ENCODE assay signal across 14 mouse cellular contexts in the genomic region with DNA sequence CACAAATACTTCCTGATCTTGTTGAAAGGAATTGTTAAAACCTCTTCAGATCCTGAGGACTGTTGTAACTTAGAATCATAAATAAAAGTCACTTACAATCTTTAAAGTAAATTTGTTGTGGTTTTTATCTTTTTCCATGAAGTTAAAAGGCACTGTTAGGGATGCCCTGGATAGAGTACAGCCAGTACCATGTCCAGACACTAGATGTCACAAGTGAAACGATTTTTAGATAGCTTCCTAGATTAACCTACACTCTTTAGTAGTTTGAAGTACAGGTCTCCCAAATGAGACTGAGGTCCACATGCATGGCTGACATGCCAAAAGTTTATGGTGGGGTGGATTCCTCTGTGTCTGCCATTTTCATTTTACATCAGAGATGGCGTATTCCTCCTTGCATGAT. TPM values are rescaled to one million over a fixed set of nuclear protein-coding genes. Genes with fewer than 3 reads are reported as not detected.
DNase-seq lines count a peak whose midpoint lies in the region; ATAC-seq and TF ChIP-seq lines count a peak whose summit lies in the region.
"Had no signal": no experiment of that assay in that cellular context is flagged by ENCODE, and none has a peak within 500 bp of the region (broad histone marks: within the 10 kb centered on the region; RNA-seq: fewer than 3 reads in every experiment).

No protein-coding gene starts in this region.

- H3K4me3 ChIP-seq in left cerebral cortex, adult 2 months = no peak overlapping the region
- no peak overlapping the region for H3K4me3 ChIP-seq in CH12.LX (replicated peaks in 1 of 3; ENCODE audit: low read depth in 2 of 3, low read length in 2 of 3, poor library complexity in 1 of 3)
- H3K4me3 ChIP-seq: embryonic facial prominence, embryonic 12.5 days; hindbrain, embryonic 12.5 days; midbrain, embryonic 12.5 days had no signal

- peak; percentile 65 for TF ChIP-seq RAD21 in CH12.LX (IDR thresholded peaks at IDR 0.05; ENCODE audit: low read depth, low read length)

- H3K27ac ChIP-seq in left cerebral cortex, adult 2 months = no peak overlapping the region
- no peak overlapping the region for H3K27ac ChIP-seq in CH12.LX (ENCODE audit: insufficient read depth, low read depth)
- H3K27ac ChIP-seq: embryonic facial prominence, embryonic 12.5 days; hindbrain, embryonic 12.5 days; midbrain, embryonic 12.5 days had no signal

- peaks cover 21% of the 10 kb centered on the region for H3K79me2 ChIP-seq in CH12.LX (replicated peaks; ENCODE audit: control insufficient read depth, extremely low read depth, insufficient read depth, poor library complexity, severe bottlenecking)

- TF ChIP-seq POLR2A in CH12.LX (IDR thresholded peaks at IDR 0.05; ENCODE audit: low read depth, low read length) = no peak

- dilution Hi-C loops in CH12.LX (cut with MboI; ENCODE audit: extremely low pct_ligation_motif_present, extremely low pct_unique_long_range_greater_than_20kb, low sequenced_read_pairs) = no loop called here

- no peak overlapping the region for H3K9ac ChIP-seq in CH12.LX (ENCODE audit: insufficient read depth, low read depth)
- H3K9ac ChIP-seq: embryonic facial prominence, embryonic 12.5 days; hindbrain, embryonic 12.5 days; midbrain, embryonic 12.5 days had no signal

- peak; percentile 40 for DNase-seq in embryo, embryonic 11 days
- no peak for DNase-seq in embryo, embryonic 9.5 days (ENCODE audit: extremely low spot score)
- DNase-seq in left cerebral cortex, adult 2 months (ENCODE audit: extremely low spot score in 1 of 2, low spot score in 2 of 2) = no peak
- no peak for DNase-seq in left cerebral cortex, postnatal 36 days (ENCODE audit: low spot score in 2 of 2)
- peak; percentile 45 for DNase-seq in CH12.LX (ENCODE audit: extremely low read depth)
- DNase-seq in embryo, embryonic 11.5 days (ENCODE audit: low read depth, low spot score) = peak; percentile 7
- DNase-seq in frontal cortex, postnatal 14 days (ENCODE audit: low spot score in 2 of 2) = no peak
- DNase-seq: heart, adult 18-20 months; kidney, postnatal 14 days had no signal

- H3K9me3 ChIP-seq in CH12.LX (replicated peaks; ENCODE audit: low read length) = no peaks in the 10 kb centered on the region
- H3K9me3 ChIP-seq: embryonic facial prominence, embryonic 12.5 days; hindbrain, embryonic 12.5 days; midbrain, embryonic 12.5 days had no signal

- peaks cover 0 to 4% of the 10 kb centered on the region in 2 experiments for H3K36me3 ChIP-seq in CH12.LX (replicated peaks in 1 of 2; ENCODE audit: control insufficient read depth in 1 of 2, insufficient read depth in 1 of 2, low read length in 1 of 2)
- H3K36me3 ChIP-seq: embryonic facial prominence, embryonic 12.5 days; hindbrain, embryonic 12.5 days; midbrain, embryonic 12.5 days had no signal

- peak; percentile 58 for TF ChIP-seq CTCF in left cerebral cortex, adult 2 months (IDR thresholded peaks at IDR 0.05)
- TF ChIP-seq CTCF in CH12.LX (conservative IDR thresholded peaks at IDR 0.05 in 1 of 2, IDR thresholded peaks at IDR 0.05 in 1 of 2; ENCODE audit: low read depth in 2 of 2, low read length in 2 of 2) = peak; percentile 26 to 71; a peak in 3 of 4 replicates

- no peak for ATAC-seq in megakaryocyte-erythroid progenitor cell, adult 5-6 weeks (replicated peaks; ENCODE audit: low FRiP score, low TSS enrichment, poor library complexity, severe bottlenecking)
- ATAC-seq: forebrain, embryonic 16.5 days had no signal

- in situ Hi-C loops in CH12.LX (cut with MboI; ENCODE audit: low pct_ligation_motif_present, low pct_unique_long_range_greater_than_20kb, low sequenced_read_pairs) = loop anchor here (25.0 kb wide), 1 partner anchor 1001 kb away; a partner anchor contains a TSS

- no peak for TF ChIP-seq EP300 in CH12.LX (IDR thresholded peaks at IDR 0.05; ENCODE audit: low read length)

- intact Hi-C loops in left cerebral cortex, adult 2 months (cut with DNase I) = loop anchor here (10.0 kb wide), 1 partner anchor 979 kb away; no protein-coding TSS in a partner anchor
- intact Hi-C loops in left cerebral cortex, postnatal 36 days (cut with DNase I) = no loop called here

- peaks cover 9% of the 10 kb centered on the region for H3K27me3 ChIP-seq in CH12.LX (replicated peaks)
- H3K27me3 ChIP-seq: embryonic facial prominence, embryonic 12.5 days; hindbrain, embryonic 12.5 days had no signal

- H3K4me2 ChIP-seq in CH12.LX (ENCODE audit: insufficient read depth, low read depth, poor library complexity, severe bottlenecking) = no peak overlapping the region
- H3K4me2 ChIP-seq: embryonic facial prominence, embryonic 12.5 days; hindbrain, embryonic 12.5 days; midbrain, embryonic 12.5 days had no signal

- peaks cover 2 to 23% of the 10 kb centered on the region in 2 experiments; a peak in 3 of 4 replicates for H3K4me1 ChIP-seq in CH12.LX (ENCODE audit: control insufficient read depth in 1 of 2, insufficient read depth in 2 of 2)

TF ChIP-seq in CH12.LX, 34 proteins besides CTCF, POLR2A, EP300 and RAD21:
- TF ChIP-seq TCF12 (IDR thresholded peaks at IDR 0.05; ENCODE audit: low read depth, low read length) (no peak), ELF1 (IDR thresholded peaks at IDR 0.05; ENCODE audit: low read depth, low read length) (0 out of 2 replicates have a peak, but pooled peaks have one; percentile 7), SMC3 (IDR thresholded peaks at IDR 0.05; ENCODE audit: low read depth, low read length) (peak; percentile 49)

RNA-seq across cellular contexts. Expression of a gene that starts 2.8 kb away (rescaled TPM):
- under 1 TPM; 0.23 to 0.35 TPM for total RNA-seq in left cerebral cortex, adult 2 months (2021)
- under 1 TPM; 0.25 TPM for total RNA-seq in left cerebral cortex, postnatal 36 days (2021)
- total RNA-seq in CH12.LX (2012; rRNA removed) (45.2 and 56.1 TPM in 2 replicates), CH12.LX (2014; rRNA removed) (72.8 and 77.1 TPM in 2 replicates)
- polyA plus RNA-seq in CH12.LX (2012; ENCODE audit: insufficient read length, low read depth) = 61.1 and 68.0 TPM in 2 replicates
- 19.2 and 28.0 TPM in 2 replicates for total RNA-seq in megakaryocyte-erythroid progenitor cell, adult 5-6 weeks (2014; fragmentation: Nextera tagmentation)
- total RNA-seq in megakaryocyte-erythroid progenitor cell, adult 5-6 weeks (2017) = 36.4 and 44.1 TPM in 2 replicates

RNA-seq across cellular contexts. Expression of a gene that starts 52.6 kb away (rescaled TPM):
- 1 to 10 TPM; 2.7 to 3.8 TPM for total RNA-seq in left cerebral cortex, adult 2 months (2021)
- total RNA-seq in left cerebral cortex, postnatal 36 days (2021) = 1 to 10 TPM; 2.5 to 4.1 TPM
- total RNA-seq in CH12.LX (2012; rRNA removed) (109 and 133 TPM in 2 replicates), CH12.LX (2014; rRNA removed) (79.6 and 83.8 TPM in 2 replicates)
- polyA plus RNA-seq in CH12.LX (2012; ENCODE audit: insufficient read length, low read depth) = 137 and 151 TPM in 2 replicates
- 39.0 and 48.2 TPM in 2 replicates for total RNA-seq in megakaryocyte-erythroid progenitor cell, adult 5-6 weeks (2014; fragmentation: Nextera tagmentation)
- total RNA-seq in megakaryocyte-erythroid progenitor cell, adult 5-6 weeks (2017) = 41.0 and 63.5 TPM in 2 replicates

Comparison
In these comparisons a context has a peak if more than half of its experiments do, and no peak if none do; other contexts are left out.
1. DNase-seq: peak in embryo, embryonic 11 days (single experiment), CH12.LX (single experiment) and embryo, embryonic 11.5 days (single experiment); none in embryo, embryonic 9.5 days (single experiment), left cerebral cortex, adult 2 months (0 of 2), left cerebral cortex, postnatal 36 days (0 of 2) and frontal cortex, postnatal 14 days (0 of 2).
2. RNA of a gene that starts 2.8 kb away (total RNA-seq): 45.2 to 77.1 TPM in CH12.LX and 19.2 to 44.1 TPM in megakaryocyte-erythroid progenitor cell, adult 5-6 weeks; 0.23 to 0.35 TPM in left cerebral cortex, adult 2 months and 0.25 TPM in left cerebral cortex, postnatal 36 days; every median in the first group is over 10 times any median in the second.
3. RNA of a gene that starts 52.6 kb away (total RNA-seq): 79.6 to 133 TPM in CH12.LX and 39.0 to 63.5 TPM in megakaryocyte-erythroid progenitor cell, adult 5-6 weeks; 2.5 to 4.1 TPM in left cerebral cortex, postnatal 36 days and 2.7 to 3.8 TPM in left cerebral cortex, adult 2 months; every median in the first group is over 4 times any median in the second.